Mouse (Mus musculus) thymus, postnatal 25 days (tissue): Measurements from ENCODE around the gene Olfr1228.

Experiments
- DNase-seq: peaks from one replicate; pipeline ENCODE4 v3.0.0; 2022

Gene Olfr1228

GRCm38 (mm10) chr2:89253962-89254361 lies at the start of gene Olfr1228:
Olfr1228 (minus strand) TSS chr2:89254062.
- no peak for DNase-seq

GRCm38 (mm10) chr2:89297168-89297567 lies 43.3 kb upstream of the Olfr1228 start, which contains the start of gene Olfr1230:
Olfr1230 (minus strand) TSS chr2:89297268.
- DNase-seq = no peak

GRCm38 (mm10) chr2:89287914-89288313 lies 34.1 kb upstream of the Olfr1228 start, which contains the start of gene Olfr1229:
Olfr1229 (minus strand) TSS chr2:89288014.
- no peak for DNase-seq

- DNase-seq = no peak
Measured at GRCm38 (mm10) chr2:89199948-89200347, 53.9 kb downstream of the Olfr1228 start, which contains the start of gene Olfr1226. Olfr1226 (minus strand) TSS chr2:89200048.
